Mouse (Mus musculus) erythroblast, embryonic 14.5 days (primary cell): Measurements from ENCODE around the gene Cacna2d3.

ENCODE experiments used
- GATA1 ChIP-seq: IDR thresholded peaks from 2 replicates; pipeline ENCODE4 v1.6.1; 2012; ENCODE audit warnings: low read length, inconsistent platforms, mixed read lengths
- TAL1 ChIP-seq: IDR thresholded peaks from 3 replicates; pipeline ENCODE4 v1.6.1; 2012; ENCODE audit warnings: low read length, inconsistent platforms, mixed read lengths

- no peak for TF ChIP-seq GATA1
- TF ChIP-seq TAL1 = no peak
Measured at GRCm38 (mm10) chr14:28984276-28984675, 737.4 kb downstream of the Cacna2d3 start.
